ENCODE assay signal across 19 mouse cellular contexts in the genomic region with DNA sequence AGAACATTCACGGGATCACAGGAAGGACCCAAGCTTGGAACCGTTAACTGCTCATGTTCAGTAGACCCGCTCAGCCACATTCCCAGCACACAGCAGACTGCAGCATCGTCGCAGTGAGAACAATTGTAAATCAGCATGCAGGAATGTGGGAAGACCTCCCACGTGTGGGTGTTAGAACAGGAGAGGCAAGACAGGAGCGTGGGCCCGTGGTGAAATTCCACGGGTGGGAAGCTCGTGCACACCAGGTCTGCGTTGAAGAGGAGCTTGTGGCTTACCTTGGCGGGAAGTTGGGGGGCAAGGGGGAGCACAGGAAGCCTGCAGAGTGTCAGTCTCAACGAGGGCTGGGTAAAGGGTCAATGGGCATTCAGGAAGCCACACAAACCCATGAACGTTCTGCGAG.
DNase-seq lines count a peak whose midpoint lies in the region; ATAC-seq and TF ChIP-seq lines count a peak whose summit lies in the region.
"Had no signal": no experiment of that assay in that cellular context is flagged by ENCODE, and none has a peak within 500 bp of the region (broad histone marks: within the 10 kb centered on the region; RNA-seq: fewer than 3 reads in every experiment).

No protein-coding gene starts in this region.

- no peak overlapping the region for H3K4me3 ChIP-seq in layer of hippocampus, adult 2 months
- H3K4me3 ChIP-seq: embryonic facial prominence, embryonic 15.5 days; forebrain, embryonic 13.5 days; gastrocnemius, adult 2 months; hindbrain, embryonic 15.5 days; limb, embryonic 15.5 days; midbrain, embryonic 13.5 days had no signal

- no peak for ATAC-seq in activated CD4-positive, CD25-positive, alpha-beta regulatory T cell, adult 4 months
- ATAC-seq: forebrain, embryonic 13.5 days; liver, postnatal 0 days; midbrain, embryonic 13.5 days had no signal

- no peak for TF ChIP-seq CTCF in layer of hippocampus, adult 2 months (conservative IDR thresholded peaks at IDR 0.05)

- peak overlapping the region; percentile 74 for H3K27ac ChIP-seq in layer of hippocampus, adult 2 months
- H3K27ac ChIP-seq: embryonic facial prominence, embryonic 15.5 days; forebrain, embryonic 13.5 days; gastrocnemius, adult 2 months; hindbrain, embryonic 15.5 days; limb, embryonic 15.5 days; midbrain, embryonic 13.5 days had no signal

- peak; percentile 78 for DNase-seq in right cerebral cortex, adult 18-20 months
- DNase-seq in right cerebral cortex, postnatal 4 days = no peak
- DNase-seq in layer of hippocampus, adult 2 months (ENCODE audit: low spot score in 2 of 2) = peak; percentile 63 to 75
- DNase-seq in left cerebral cortex, adult 8-10 months (ENCODE audit: low spot score in 2 of 2) = peak; percentile 42 to 62
- DNase-seq in MN1 (ENCODE audit: low spot score) (no peak), adipocyte (ENCODE audit: low spot score) (no peak)
- DNase-seq: cerebellum, adult 2 months; gastrocnemius, adult 2 months; heart, postnatal 10 days; kidney, adult 11 months; kidney, postnatal 36 days; liver, postnatal 0 days; lung, postnatal 4 days had no signal

Comparison
In these comparisons a context has a peak if more than half of its experiments do, and no peak if none do; other contexts are left out.
1. DNase-seq: peak in right cerebral cortex, adult 18-20 months (single experiment), layer of hippocampus, adult 2 months (2 of 2) and left cerebral cortex, adult 8-10 months (2 of 2); none in right cerebral cortex, postnatal 4 days (single experiment), MN1 (single experiment) and adipocyte (single experiment).